Mouse (Mus musculus): ENCODE data around the gene Acvr1c. TPM values are rescaled to one million over a fixed set of nuclear protein-coding genes. Genes with fewer than 3 reads are reported as not detected.

The Acvr1c gene
- polyA plus RNA-seq, 1 experiment from 2014 or later: 0.88 TPM

- H3K27me3 ChIP-seq: no peaks in the 10 kb centered on the region
- no peaks in the 10 kb centered on the region for H3K36me3 ChIP-seq (ENCODE audit: poor library complexity, severe bottlenecking)
- WGBS: 84% methylated on average over 5 of the region's 5 CpGs
- no peaks in the 10 kb centered on the region for H3K9me3 ChIP-seq (replicated peaks)
- H3K4me2 ChIP-seq: no peak overlapping the region
- no peak for ATAC-seq
- H3K4me1 ChIP-seq: no peaks in the 10 kb centered on the region
- H3K27ac ChIP-seq: no peak overlapping the region
- H3K9ac ChIP-seq: no peak overlapping the region
- H3K4me3 ChIP-seq: no peak overlapping the region
Observed at GRCm38 (mm10) chr2:58279163-58279562, 78.5 kb downstream of the Acvr1c start.

- H3K27ac ChIP-seq: no peak overlapping the region
- no peak overlapping the region for H3K4me3 ChIP-seq
- H3K9me3 ChIP-seq (replicated peaks): no peaks in the 10 kb centered on the region
- H3K4me1 ChIP-seq: no peaks in the 10 kb centered on the region
- ATAC-seq: no peak
- no peak overlapping the region for H3K9ac ChIP-seq
- H3K36me3 ChIP-seq (ENCODE audit: poor library complexity, severe bottlenecking): no peaks in the 10 kb centered on the region
- 90% methylated on average over 7 of the region's 7 CpGs for WGBS
- H3K4me2 ChIP-seq: no peak overlapping the region
- no peaks in the 10 kb centered on the region for H3K27me3 ChIP-seq
Observed at GRCm38 (mm10) chr2:58276454-58276853, 81.2 kb downstream of the Acvr1c start.

GRCm38 (mm10) chr2:58240639-58241038 lies 117.1 kb downstream of the Acvr1c start:
- ATAC-seq: no peak; the same call in 1 of the 2 replicates
- H3K36me3 ChIP-seq (ENCODE audit: poor library complexity, severe bottlenecking): no peaks in the 10 kb centered on the region
- no peaks in the 10 kb centered on the region for H3K27me3 ChIP-seq
- H3K4me1 ChIP-seq: no peaks in the 10 kb centered on the region
- H3K4me3 ChIP-seq: no peak overlapping the region
- H3K27ac ChIP-seq: no peak overlapping the region
- WGBS: 91% methylated on average over 4 of the region's 4 CpGs
- no peaks in the 10 kb centered on the region for H3K9me3 ChIP-seq (replicated peaks)
- no peak overlapping the region for H3K4me2 ChIP-seq
- H3K9ac ChIP-seq: no peak overlapping the region

- Histone ChIP-seq H3K36me3 (ENCODE audit: poor library complexity, severe bottlenecking) (no peaks in the 10 kb centered on the region), H3K27ac (no peak overlapping the region), H3K9me3 (replicated peaks) (no peaks in the 10 kb centered on the region), H3K9ac (no peak overlapping the region), H3K4me3 (no peak overlapping the region), H3K27me3 (no peaks in the 10 kb centered on the region), H3K4me2 (no peak overlapping the region), H3K4me1 (no peaks in the 10 kb centered on the region)
- ATAC-seq: peak; percentile 24; the same call in 1 of the 2 replicates
- WGBS: 70% methylated on average over 2 of the region's 2 CpGs
Observed at GRCm38 (mm10) chr2:58237487-58237886, 120.2 kb downstream of the Acvr1c start.

Other genes starting within 250 kb of the Acvr1c start
- 0.18 and 0.33 TPM in 2 replicates for gene Cytip, start 162.4 kb downstream of the Acvr1c start, polyA plus RNA-seq (2015; fragmentation: Nextera tagmentation; extraction: Ambion mirVana)
- not detected in 2 replicates for gene Gm17409, start 112.2 kb upstream of the Acvr1c start, polyA plus RNA-seq (2015; fragmentation: Nextera tagmentation; extraction: Ambion mirVana)
- 4.5 and 4.6 TPM in 2 replicates for gene Acvr1, start 209.3 kb upstream of the Acvr1c start, polyA plus RNA-seq (2015; fragmentation: Nextera tagmentation; extraction: Ambion mirVana)
- gene Upp2, start 209.4 kb upstream of the Acvr1c start, polyA plus RNA-seq (2015; fragmentation: Nextera tagmentation; extraction: Ambion mirVana): 9.0 and 9.3 TPM in 2 replicates